Mouse (Mus musculus) hindbrain, postnatal 0 days (tissue): ENCODE data around the gene Mvb12a. TPM values are rescaled to one million over a fixed set of nuclear protein-coding genes. Genes with fewer than 3 reads are reported as not detected.

Source experiments
- ATAC-seq: fragments of 200-750 bp; cut with Nextera tagmentation; 2 replicates; pipeline ENCODE4 v1.8.0; 2017; ENCODE audit warnings: mild to moderate bottlenecking, moderate TSS enrichment, moderate library complexity
- DNase-seq: peaks from one replicate; pipeline ENCODE4 v3.0.0-alpha.2; 2015; ENCODE audit warnings: low spot score
- H3K27ac ChIP-seq: fragments of 300-500 bp; sonication (generic); 2 replicates; pipeline ENCODE4 v1.5.1; 2014; ENCODE audit warnings: mild to moderate bottlenecking
- H3K27me3 ChIP-seq: fragments of 300-500 bp; sonication (generic); 2 replicates; pipeline ENCODE4 v1.6.1; 2014; ENCODE audit warnings: low read length, mixed read lengths; ENCODE audit not compliant: insufficient read depth
- H3K36me3 ChIP-seq: fragments of 300-500 bp; sonication (generic); 2 replicates; pipeline ENCODE4 v1.6.1; 2014; ENCODE audit warnings: low read length, mixed read lengths; ENCODE audit not compliant: insufficient read depth
- H3K4me1 ChIP-seq: fragments of 300-500 bp; sonication (generic); 2 replicates; pipeline ENCODE4 v1.6.1; 2014; ENCODE audit warnings: antibody characterized with exemption, low read length, mixed read lengths; ENCODE audit not compliant: insufficient read depth
- H3K4me2 ChIP-seq: fragments of 300-500 bp; sonication (generic); 2 replicates; pipeline ENCODE4 v1.6.1; 2014; ENCODE audit warnings: low read depth, mild to moderate bottlenecking, low read length, moderate library complexity, mixed read lengths
- H3K4me3 ChIP-seq: fragments of 300-500 bp; sonication (generic); 2 replicates; pipeline ENCODE4 v1.5.1; 2014; ENCODE audit warnings: low read length
- H3K9ac ChIP-seq: fragments of 300-500 bp; sonication (generic); replicated peaks from 2 replicates; pipeline ENCODE4 v1.6.1; 2014; ENCODE audit warnings: mild to moderate bottlenecking, low read length, moderate library complexity, mixed read lengths
- H3K9me3 ChIP-seq: fragments of 300-500 bp; sonication (generic); 2 replicates; pipeline ENCODE4 v1.6.1; 2016; ENCODE audit warnings: low read length, mixed read lengths
- CTCF ChIP-seq: IDR thresholded peaks from 2 replicates; pipeline ENCODE4 v1.5.1; 2016; ENCODE audit warnings: antibody characterized with exemption, control low read depth, low read depth
- WGBS: fragments of 180-500 bp; shearing (Covaris S2); extraction: QIAGEN DNeasy Blood & Tissue Kit; methylation state at CpG from one replicate; pipeline ENCODE4 v1.1.7; 2014; 5-methylcytosine and 5-hydroxymethylcytosine counted together
- polyA plus RNA-seq: library from polyadenylated mRNA; unstranded; fragments of >200 nt; fragmentation: Nextera tagmentation; extraction: Ambion mirVana; gene quantifications from 2 replicates; pipeline ENCODE4 v1.2.1, GENCODE M21; 2015
- total RNA-seq: library from RNA; depleted of rRNA; stranded (reverse); fragments of >200 nt; gene quantifications from 2 replicates; pipeline ENCODE4 v1.2.3, GENCODE M21; 2014

Mvb12a gene
- total and polyA plus RNA-seq, 2 experiments from 2014 or later = 83.8 to 85.7 TPM

DNA sequence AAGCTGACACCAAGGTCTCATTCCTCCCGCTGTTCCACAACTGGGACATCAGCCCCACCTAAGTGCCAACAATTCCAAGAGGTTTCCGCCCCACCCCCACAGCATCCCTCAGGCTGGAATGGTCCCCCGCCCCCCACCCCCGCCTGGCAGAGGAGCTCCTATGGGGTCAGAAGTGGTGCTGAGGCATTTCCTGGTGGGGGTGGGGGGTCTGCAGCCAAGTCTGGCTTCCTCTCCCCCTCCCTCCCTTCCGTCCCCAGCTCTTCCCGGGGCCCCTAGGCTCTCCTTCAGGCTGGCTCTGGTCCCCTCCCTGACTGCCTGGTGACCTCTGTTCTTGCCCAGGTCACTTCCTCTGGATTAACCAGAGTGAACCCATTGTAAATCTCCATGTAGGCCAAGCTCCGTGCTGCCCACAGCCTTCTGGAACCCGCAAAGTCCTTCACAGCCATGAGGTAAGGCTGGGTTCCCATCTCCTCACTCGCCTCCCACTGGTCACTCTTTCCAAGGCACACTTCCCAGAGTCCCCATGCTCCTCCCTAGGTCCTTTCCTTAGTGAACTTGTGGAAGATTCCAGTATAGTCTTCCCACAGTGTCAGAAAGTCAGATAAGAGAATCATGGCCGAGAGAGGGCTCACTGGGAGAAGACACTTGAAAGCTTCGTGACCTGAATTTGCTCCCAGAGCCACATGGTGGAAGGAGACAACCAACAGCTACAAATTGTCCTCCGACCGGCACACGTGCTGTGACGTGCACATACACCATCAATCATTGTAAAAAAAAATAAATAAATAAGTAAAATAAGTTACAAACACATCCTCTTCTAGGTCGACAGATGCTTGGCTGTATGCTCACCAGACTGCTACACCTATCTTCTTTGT, 43.7 kb upstream of the Mvb12a start:
- TF ChIP-seq CTCF = no peak
- WGBS = 40% methylated on average over 14 of the region's 16 CpGs

DNA sequence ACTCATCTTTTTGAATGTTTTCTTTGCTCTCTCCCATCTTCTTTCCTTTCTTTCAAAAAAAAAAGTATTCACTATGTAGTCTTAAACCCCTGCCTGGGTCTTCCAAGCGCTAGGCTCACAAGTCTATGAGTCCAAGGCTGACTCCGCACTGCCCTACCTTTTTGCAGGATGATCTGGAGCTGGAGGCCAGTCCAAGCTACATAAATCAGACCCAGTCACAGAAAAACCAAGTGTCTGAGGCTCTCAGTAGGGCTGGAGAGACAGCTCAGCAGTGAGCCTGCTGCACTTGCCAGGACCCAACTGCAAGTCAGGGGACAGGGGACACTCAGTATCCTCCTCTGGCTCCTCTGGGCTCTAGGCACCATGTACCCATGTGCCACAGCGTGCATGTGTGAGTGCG, 38.4 kb upstream of the Mvb12a start:
- no peak overlapping the region for H3K9ac ChIP-seq
- 0 out of 2 replicates have a peak, but pooled peaks cover 5% of the 10 kb centered on the region for H3K4me1 ChIP-seq
- H3K36me3 ChIP-seq = no peaks in the 10 kb centered on the region
- H3K27me3 ChIP-seq = peaks cover 24% of the 10 kb centered on the region
- no peak for TF ChIP-seq CTCF
- no peak overlapping the region for H3K4me3 ChIP-seq
- DNase-seq = no peak
- ATAC-seq = no peak
- H3K4me2 ChIP-seq = no peak overlapping the region
- 91% methylated on average over 4 of the region's 4 CpGs for WGBS
- H3K27ac ChIP-seq = no peak overlapping the region
- H3K9me3 ChIP-seq = no peaks in the 10 kb centered on the region

More for the DNA sequence above, 43.7 kb upstream of the Mvb12a start:
- Histone ChIP-seq H3K27me3 (no peaks in the 10 kb centered on the region), H3K4me3 (no peak overlapping the region), H3K9me3 (no peaks in the 10 kb centered on the region), H3K4me1 (no peaks in the 10 kb centered on the region), H3K36me3 (0 out of 2 replicates have a peak, but pooled peaks cover 1% of the 10 kb centered on the region), H3K4me2 (no peak overlapping the region), H3K27ac (no peak overlapping the region), H3K9ac (no peak overlapping the region)
- ATAC-seq (no peak), DNase-seq (no peak)

DNA sequence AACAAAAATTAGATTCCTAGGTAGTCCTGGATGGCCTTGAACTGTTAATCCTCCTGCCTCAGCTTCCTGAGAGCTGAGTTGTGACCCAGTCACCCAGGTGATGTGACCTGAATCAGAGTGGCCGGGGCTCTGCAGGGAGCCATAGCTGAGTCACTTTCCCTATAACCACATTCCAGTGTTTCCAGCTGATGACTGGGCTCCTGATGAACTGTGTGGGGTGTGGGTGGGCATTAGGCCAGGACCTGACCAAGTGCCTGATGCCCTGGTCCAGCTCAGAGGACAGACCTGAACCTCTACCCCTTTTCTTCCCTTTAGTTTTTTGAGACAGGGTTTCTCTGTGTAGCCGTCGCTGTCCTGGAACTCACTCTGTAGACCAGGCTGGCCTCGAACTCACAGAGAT, 37.4 kb upstream of the Mvb12a start:
- WGBS = 96% methylated on average over 4 of the region's 4 CpGs
- no peak overlapping the region for H3K27ac ChIP-seq
- H3K4me3 ChIP-seq = no peak overlapping the region
- no peak overlapping the region for H3K4me2 ChIP-seq
- H3K27me3 ChIP-seq = peaks cover 27% of the 10 kb centered on the region
- ATAC-seq (no peak), DNase-seq (no peak)
- 0 out of 2 replicates have a peak, but pooled peaks cover 5% of the 10 kb centered on the region for H3K4me1 ChIP-seq
- no peaks in the 10 kb centered on the region for H3K36me3 ChIP-seq
- no peak overlapping the region for H3K9ac ChIP-seq
- no peak for TF ChIP-seq CTCF
- H3K9me3 ChIP-seq = no peaks in the 10 kb centered on the region

GRCm38 (mm10) chr8:71505979-71506378, 36.7 kb upstream of the Mvb12a start:
- Histone ChIP-seq H3K4me2 (no peak overlapping the region), H3K9ac (no peak overlapping the region), H3K36me3 (no peaks in the 10 kb centered on the region), H3K27me3 (peaks cover 27% of the 10 kb centered on the region), H3K4me1 (0 out of 2 replicates have a peak, but pooled peaks cover 5% of the 10 kb centered on the region), H3K27ac (no peak overlapping the region), H3K9me3 (no peaks in the 10 kb centered on the region), H3K4me3 (no peak overlapping the region)
- ATAC-seq = no peak
- no peak for TF ChIP-seq CTCF
- no peak for DNase-seq
- WGBS = 70% methylated on average over 4 of the region's 4 CpGs

GRCm38 (mm10) chr8:71507589-71508104, 35.1 kb upstream of the Mvb12a start:
- Histone ChIP-seq H3K27me3 (peaks cover 27% of the 10 kb centered on the region), H3K4me2 (peak overlapping the region; percentile 68), H3K4me1 (0 out of 2 replicates have a peak, but pooled peaks cover 5% of the 10 kb centered on the region), H3K9ac (peak overlapping the region; percentile 56), H3K27ac (no peak overlapping the region), H3K9me3 (no peaks in the 10 kb centered on the region), H3K4me3 (peak overlapping the region; percentile 45), H3K36me3 (no peaks in the 10 kb centered on the region)
- no peak for TF ChIP-seq CTCF
- DNase-seq (peak; percentile 93), ATAC-seq (peak; percentile 86)
- under 1% methylated on average over 60 of the region's 61 CpGs for WGBS

DNA sequence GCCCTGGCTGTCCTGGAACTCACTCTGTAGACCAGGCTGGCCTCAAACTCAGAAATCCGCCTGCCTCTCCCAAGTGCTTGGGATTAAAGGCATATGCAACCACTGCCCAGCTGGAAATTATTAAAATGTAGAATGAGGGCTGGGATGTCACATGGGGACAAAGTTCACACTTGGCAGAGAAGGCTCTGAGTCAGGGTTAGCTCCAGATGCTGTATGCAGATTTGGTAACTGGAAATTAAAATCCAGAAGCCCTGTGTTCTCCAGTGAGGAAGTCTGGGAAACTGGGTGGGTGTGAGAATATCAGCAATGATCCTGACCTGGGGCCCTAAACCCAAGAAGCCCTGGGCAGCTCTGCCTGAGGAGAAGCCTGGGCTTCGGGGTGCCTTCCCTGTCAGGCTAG, 33.4 kb upstream of the Mvb12a start:
- ATAC-seq (no peak), DNase-seq (no peak)
- 0 out of 2 replicates have a peak, but pooled peaks cover 5% of the 10 kb centered on the region for H3K4me1 ChIP-seq
- H3K9ac ChIP-seq = no peak overlapping the region
- H3K36me3 ChIP-seq = no peaks in the 10 kb centered on the region
- no peak for TF ChIP-seq CTCF
- H3K27me3 ChIP-seq = peaks cover 27% of the 10 kb centered on the region
- no peak overlapping the region for H3K4me2 ChIP-seq
- no peak overlapping the region for H3K4me3 ChIP-seq
- no peaks in the 10 kb centered on the region for H3K9me3 ChIP-seq
- H3K27ac ChIP-seq = no peak overlapping the region
- 62% methylated on average over 2 of the region's 2 CpGs for WGBS
